Mouse (Mus musculus): Measurements from ENCODE around the gene Ide.
A peak's percentile ranks its signal among the peaks of the same experiment; 100 is the strongest.

The Ide gene

GRCm38 (mm10) chr19:37337752-37338151, at the start of gene Ide:
TSS of gene Ide (minus strand) at chr19:37337852.
- DNase-seq (ENCODE audit: extremely low spot score), result no peak

- DNase-seq (ENCODE audit: extremely low spot score), result no peak
These were observed 48.5 kb upstream of the Ide start for GRCm38 (mm10) chr19:37386126-37386525.

- DNase-seq (ENCODE audit: extremely low spot score), result no peak
These were observed 41.2 kb upstream of the Ide start for GRCm38 (mm10) chr19:37378816-37379215.

GRCm38 (mm10) chr19:37377404-37377990, 39.8 kb upstream of the Ide start:
- DNase-seq (ENCODE audit: extremely low spot score), result no peak

GRCm38 (mm10) chr19:37376841-37377240, 39.2 kb upstream of the Ide start:
- no peak for DNase-seq (ENCODE audit: extremely low spot score)

- DNase-seq (ENCODE audit: extremely low spot score), result peak; percentile 94
These were observed 38.3 kb upstream of the Ide start, which contains the start of gene Kif11 for GRCm38 (mm10) chr19:37375755-37376615. TSS of gene Kif11 (plus strand) at chr19:37376403.

GRCm38 (mm10) chr19:37374941-37375754, 37.5 kb upstream of the Ide start:
- DNase-seq (ENCODE audit: extremely low spot score), result no peak

- no peak for DNase-seq (ENCODE audit: extremely low spot score)
These were observed 32.7 kb upstream of the Ide start for GRCm38 (mm10) chr19:37370356-37370755.

GRCm38 (mm10) chr19:37369921-37370320, 32.3 kb upstream of the Ide start:
- DNase-seq (ENCODE audit: extremely low spot score), result no peak

GRCm38 (mm10) chr19:37368990-37369389, 31.3 kb upstream of the Ide start:
- DNase-seq (ENCODE audit: extremely low spot score), result no peak

GRCm38 (mm10) chr19:37363128-37363939, 25.7 kb upstream of the Ide start:
- DNase-seq (ENCODE audit: extremely low spot score), result no peak

GRCm38 (mm10) chr19:37362545-37362944, 24.9 kb upstream of the Ide start:
- DNase-seq (ENCODE audit: extremely low spot score), result peak; percentile 28

GRCm38 (mm10) chr19:37360044-37360443, 22.4 kb upstream of the Ide start:
- no peak for DNase-seq (ENCODE audit: extremely low spot score)

- DNase-seq (ENCODE audit: extremely low spot score), result no peak
These were observed 15.7 kb upstream of the Ide start for GRCm38 (mm10) chr19:37353331-37353730.

GRCm38 (mm10) chr19:37352756-37353155, 15.1 kb upstream of the Ide start:
- DNase-seq (ENCODE audit: extremely low spot score), result no peak

- no peak for DNase-seq (ENCODE audit: extremely low spot score)
These were observed 11.3 kb upstream of the Ide start for GRCm38 (mm10) chr19:37348952-37349351.

GRCm38 (mm10) chr19:37348331-37348730, 10.7 kb upstream of the Ide start:
- DNase-seq (ENCODE audit: extremely low spot score), result no peak

GRCm38 (mm10) chr19:37346258-37346657, 8.6 kb upstream of the Ide start:
- no peak for DNase-seq (ENCODE audit: extremely low spot score)

GRCm38 (mm10) chr19:37343899-37344298, 6.2 kb upstream of the Ide start:
- no peak for DNase-seq (ENCODE audit: extremely low spot score)

- no peak for DNase-seq (ENCODE audit: extremely low spot score)
These were observed 3.3 kb upstream of the Ide start for GRCm38 (mm10) chr19:37340931-37341330.

- no peak for DNase-seq (ENCODE audit: extremely low spot score)
These were observed 2.8 kb upstream of the Ide start for GRCm38 (mm10) chr19:37340495-37340894.

All from embryo, embryonic 9.5 days (tissue).